Comparison of ENCODE assay signal across 8 mouse cellular contexts in the genomic region with DNA sequence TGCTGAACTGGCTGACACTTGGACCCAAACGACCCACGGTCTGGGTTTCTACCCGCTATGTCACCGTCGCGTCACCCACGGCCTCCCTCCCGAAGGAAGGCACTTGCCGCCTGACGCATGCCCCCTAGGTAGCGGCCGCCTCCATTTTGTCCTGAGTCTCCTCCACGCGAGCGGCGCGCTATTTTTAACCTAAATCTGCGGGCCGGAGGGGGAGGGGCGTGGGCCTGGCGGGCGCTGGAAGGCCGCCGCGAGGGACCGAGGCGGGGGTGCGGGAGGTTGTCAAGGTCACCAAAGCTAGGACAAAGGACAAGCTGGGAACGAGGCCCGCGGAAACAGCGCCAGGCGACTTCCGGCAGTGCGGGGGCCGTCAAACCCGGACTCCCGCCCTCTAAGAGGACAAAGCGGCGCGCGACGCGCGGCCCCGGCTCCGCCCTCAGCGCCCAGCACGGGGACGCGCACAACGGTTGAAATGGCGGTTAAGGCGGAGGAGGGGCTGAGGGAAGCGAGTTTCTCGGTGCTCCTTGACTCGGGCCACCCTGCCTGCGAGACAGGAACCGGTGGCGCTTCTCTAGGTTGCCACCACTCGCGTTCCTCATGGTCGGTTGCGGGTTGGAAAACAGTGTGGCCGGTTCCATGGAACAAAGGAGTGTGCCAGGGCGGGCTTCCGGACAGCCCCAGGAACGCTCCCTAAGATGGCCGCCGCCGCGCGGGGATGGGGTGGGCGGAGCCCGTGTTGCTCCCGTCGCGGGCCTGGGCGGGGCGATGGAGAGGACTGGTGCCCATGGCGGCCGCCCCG. TPM values are rescaled to one million over a fixed set of nuclear protein-coding genes. Genes with fewer than 3 reads are reported as not detected.
DNase-seq lines count a peak whose midpoint lies in the region; ATAC-seq and TF ChIP-seq lines count a peak whose summit lies in the region.

Gene Cox20, plus strand, starts transcription at position 742 of the 796 bp plus-strand sequence.

- peak within 1 kb of the TSS; percentile 83 for H3K9ac ChIP-seq in heart, embryonic 12.5 days
- H3K9ac ChIP-seq in liver, embryonic 12.5 days, result peak within 1 kb of the TSS; percentile 85
- peak within 1 kb of the TSS; percentile 69 for H3K9ac ChIP-seq in stomach, embryonic 15.5 days

- H3K79me3 ChIP-seq in C2C12 (ENCODE audit: low read depth), result peaks cover 7% of the 10 kb centered on the region

- no peak for TF ChIP-seq CTCF in C2C12 (IDR thresholded peaks at IDR 0.05; ENCODE audit: control insufficient read depth, insufficient read depth, insufficient read length)
- no peak for TF ChIP-seq CTCF in brain, embryonic 14.5 days (IDR thresholded peaks at IDR 0.05; ENCODE audit: borderline replicate concordance, extremely low read depth, insufficient read depth, insufficient read length)

- no peaks in the 10 kb centered on the region for H3K27me3 ChIP-seq in C2C12 (ENCODE audit: control insufficient read depth, insufficient read depth, insufficient read length)
- H3K27me3 ChIP-seq in erythroblast, embryonic 14.5 days (ENCODE audit: control insufficient read depth), result no peaks in the 10 kb centered on the region
- no peaks in the 10 kb centered on the region for H3K27me3 ChIP-seq in heart, embryonic 12.5 days (replicated peaks)
- no peaks in the 10 kb centered on the region for H3K27me3 ChIP-seq in liver, embryonic 12.5 days (replicated peaks)
- no peaks in the 10 kb centered on the region for H3K27me3 ChIP-seq in stomach, embryonic 15.5 days (replicated peaks)

- H3K27ac ChIP-seq in heart, embryonic 12.5 days (ENCODE audit: poor library complexity, severe bottlenecking), result peak within 1 kb of the TSS; percentile 100
- peak within 1 kb of the TSS; percentile 100 for H3K27ac ChIP-seq in liver, embryonic 12.5 days
- peak within 1 kb of the TSS; percentile 100 for H3K27ac ChIP-seq in stomach, embryonic 15.5 days

- H3K9me3 ChIP-seq in erythroblast, embryonic 14.5 days (ENCODE audit: control insufficient read depth, low read length), result no peaks in the 10 kb centered on the region
- H3K9me3 ChIP-seq in heart, embryonic 12.5 days (replicated peaks), result no peaks in the 10 kb centered on the region
- no peaks in the 10 kb centered on the region for H3K9me3 ChIP-seq in liver, embryonic 12.5 days (replicated peaks)
- no peaks in the 10 kb centered on the region for H3K9me3 ChIP-seq in stomach, embryonic 15.5 days

- peak; percentile 99 for DNase-seq in brain, embryonic 14.5 days (ENCODE audit: low read depth)
- DNase-seq in kidney, postnatal 10 days, result peak; percentile 98
- DNase-seq in natural killer cell, adult 2 months (ENCODE audit: low spot score in 2 of 2), result peak; percentile 94 to 95

- TF ChIP-seq POLR2A in brain, embryonic 14.5 days (IDR thresholded peaks at IDR 0.05; ENCODE audit: borderline replicate concordance, extremely low read depth, insufficient read depth, insufficient read length, poor library complexity, severe bottlenecking), result peak; percentile 38; the same call in 1 of the 2 replicates

- peak within 1 kb of the TSS; percentile 89 for H3ac ChIP-seq in C2C12 (ENCODE audit: control insufficient read depth, insufficient read length, low read depth)

- H3K4me1 ChIP-seq in erythroblast, embryonic 14.5 days (ENCODE audit: control insufficient read depth), result peaks cover 68% of the 10 kb centered on the region
- H3K4me1 ChIP-seq in heart, embryonic 12.5 days (replicated peaks), result peaks cover 21% of the 10 kb centered on the region
- peaks cover 48% of the 10 kb centered on the region for H3K4me1 ChIP-seq in liver, embryonic 12.5 days
- H3K4me1 ChIP-seq in stomach, embryonic 15.5 days, result peaks cover 5% of the 10 kb centered on the region; the same call in 1 of the 2 replicates

- peaks cover 42% of the 10 kb centered on the region for H3K79me2 ChIP-seq in C2C12 (ENCODE audit: control insufficient read depth, insufficient read depth)

- H3K4me3 ChIP-seq in C2C12 (ENCODE audit: insufficient read depth, poor library complexity, severe bottlenecking), result peak within 1 kb of the TSS; percentile 42
- H3K4me3 ChIP-seq in erythroblast, embryonic 14.5 days (replicated peaks), result peak within 1 kb of the TSS; percentile 95
- peak within 1 kb of the TSS; percentile 65 for H3K4me3 ChIP-seq in heart, embryonic 12.5 days
- peak within 1 kb of the TSS; percentile 78 for H3K4me3 ChIP-seq in liver, embryonic 12.5 days
- peak within 1 kb of the TSS; percentile 65 for H3K4me3 ChIP-seq in stomach, embryonic 15.5 days (replicated peaks)

- WGBS in heart, embryonic 12.5 days, result under 1% methylated on average over 83 of the region's 83 CpGs
- under 1% methylated on average over 82 of the region's 83 CpGs for WGBS in liver, embryonic 12.5 days (ENCODE audit: insufficient replicate concordance)
- WGBS in stomach, embryonic 15.5 days, result under 1% methylated on average over 83 of the region's 83 CpGs

- peaks cover 40% of the 10 kb centered on the region for H3K36me3 ChIP-seq in C2C12 (ENCODE audit: control insufficient read depth, insufficient read depth)
- peaks cover 54% of the 10 kb centered on the region for H3K36me3 ChIP-seq in erythroblast, embryonic 14.5 days (ENCODE audit: control insufficient read depth)
- peaks cover 26% of the 10 kb centered on the region for H3K36me3 ChIP-seq in heart, embryonic 12.5 days
- peaks cover 37% of the 10 kb centered on the region for H3K36me3 ChIP-seq in liver, embryonic 12.5 days
- peaks cover 11% of the 10 kb centered on the region for H3K36me3 ChIP-seq in stomach, embryonic 15.5 days

- peak within 1 kb of the TSS; percentile 68 for H3K4me2 ChIP-seq in heart, embryonic 12.5 days
- peak within 1 kb of the TSS; percentile 74 for H3K4me2 ChIP-seq in liver, embryonic 12.5 days
- H3K4me2 ChIP-seq in stomach, embryonic 15.5 days, result peak within 1 kb of the TSS; percentile 55

- peak; percentile 95 for ATAC-seq in heart, embryonic 12.5 days (ENCODE audit: insufficient number of reproducible peaks, low FRiP score)
- peak; percentile 92 for ATAC-seq in liver, embryonic 12.5 days
- ATAC-seq in stomach, embryonic 15.5 days (ENCODE audit: insufficient read depth, low FRiP score, low read depth), result peak; percentile 94

TF ChIP-seq in C2C12, 6 proteins besides CTCF, POLR2A, EP300 and RAD21:
- TF ChIP-seq MAX (IDR thresholded peaks at IDR 0.05) (no peak), FOSL1 (IDR thresholded peaks at IDR 0.05; ENCODE audit: insufficient read depth, low read length, poor library complexity, severe bottlenecking) (no peak), MYOG (IDR thresholded peaks at IDR 0.05; ENCODE audit: control insufficient read depth, extremely low read depth, insufficient read length) (no peak), CEBPB (IDR thresholded peaks at IDR 0.05; ENCODE audit: low read depth) (no peak), MYOD1 (IDR thresholded peaks at IDR 0.05; ENCODE audit: control insufficient read depth, insufficient read length, low read depth) (no peak), USF1 (IDR thresholded peaks at IDR 0.05; ENCODE audit: low read depth) (no peak)

RNA-seq across cellular contexts. Expression of gene Cox20, which starts in this region (rescaled TPM):
- 40.8 TPM for polyA plus RNA-seq in C2C12 (2012; fragmentation: generic; extraction: Trizol)
- 82.0 and 107 TPM in 2 replicates for polyA plus RNA-seq in brain, embryonic 14.5 days (2012; rRNA removed)
- 4.2 TPM in 2 replicates for polyA plus RNA-seq in erythroblast, embryonic 14.5 days (2012)
- 200 and 201 TPM in 2 replicates for polyA plus RNA-seq in heart, embryonic 12.5 days (2016; fragmentation: Nextera tagmentation; extraction: Ambion mirVana)
- polyA plus RNA-seq in liver, embryonic 12.5 days (2016; fragmentation: Nextera tagmentation; extraction: Ambion mirVana), result 103 and 110 TPM in 2 replicates
- polyA plus RNA-seq in stomach, embryonic 15.5 days (2015; fragmentation: Nextera tagmentation; extraction: Ambion mirVana), result 134 and 137 TPM in 2 replicates

Comparison
In these comparisons a context has a peak if more than half of its experiments do, and no peak if none do; other contexts are left out.
1. Peak in every context shown above with its lines: DNase-seq, ATAC-seq, H3K4me3 ChIP-seq and H3K27ac ChIP-seq.
2. H3K4me3 ChIP-seq: peak in every context shown above with its lines; median percentile 95 in erythroblast, embryonic 14.5 days; 78 in liver, embryonic 12.5 days; 65 in heart, embryonic 12.5 days; 65 in stomach, embryonic 15.5 days; 42 in C2C12.